9 mouse cellular contexts compared by ENCODE assay signal in the genomic region with DNA sequence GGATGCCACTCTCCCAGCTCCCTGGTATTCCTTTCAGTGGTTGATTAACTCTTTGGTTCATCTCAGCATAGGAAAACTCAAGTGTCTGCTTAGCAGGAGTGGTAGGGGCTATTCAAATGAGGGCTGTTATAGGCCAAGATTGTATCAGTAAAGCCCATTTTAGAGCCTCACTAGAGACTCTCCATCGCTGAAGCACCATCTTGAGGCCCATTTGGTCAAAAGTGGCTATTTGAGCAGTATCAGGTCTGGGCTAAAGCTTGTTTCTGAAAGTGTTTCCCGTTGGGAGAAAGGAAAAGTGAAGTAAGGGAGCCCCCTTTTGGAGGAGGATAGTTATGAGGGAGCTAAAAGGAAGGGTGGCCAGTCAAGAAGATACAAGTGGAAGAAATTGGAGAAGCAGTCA.
DNase-seq lines count a peak whose midpoint lies in the region; ATAC-seq and TF ChIP-seq lines count a peak whose summit lies in the region.
"Had no signal": no experiment of that assay in that cellular context is flagged by ENCODE, and none has a peak within 500 bp of the region (broad histone marks: within the 10 kb centered on the region; RNA-seq: fewer than 3 reads in every experiment).

No protein-coding gene starts in this region.

- no peak for ATAC-seq in megakaryocyte, adult 5-6 weeks (ENCODE audit: poor library complexity, severe bottlenecking)

- no peaks in the 10 kb centered on the region for H3K36me3 ChIP-seq in CH12.LX (replicated peaks in 1 of 2; ENCODE audit: control insufficient read depth in 1 of 2, insufficient read depth in 1 of 2, low read length in 1 of 2)
- H3K36me3 ChIP-seq: heart, embryonic 15.5 days had no signal

- no peaks in the 10 kb centered on the region for H3K4me1 ChIP-seq in CH12.LX (ENCODE audit: control insufficient read depth in 1 of 2, insufficient read depth in 2 of 2)
- H3K4me1 ChIP-seq: heart, embryonic 15.5 days had no signal

- no peak for TF ChIP-seq EP300 in CH12.LX (IDR thresholded peaks at IDR 0.05; ENCODE audit: low read length)

- H3K4me3 ChIP-seq in CH12.LX (replicated peaks in 1 of 3; ENCODE audit: low read depth in 2 of 3, low read length in 2 of 3, poor library complexity in 1 of 3): no peak overlapping the region
- H3K4me3 ChIP-seq: heart, embryonic 15.5 days had no signal

- in situ Hi-C loops in CH12.LX (cut with MboI; ENCODE audit: low pct_ligation_motif_present, low pct_unique_long_range_greater_than_20kb, low sequenced_read_pairs): no loop called here

- H3K9me3 ChIP-seq in CH12.LX (replicated peaks; ENCODE audit: low read length): no peaks in the 10 kb centered on the region
- H3K9me3 ChIP-seq: heart, embryonic 15.5 days had no signal

- H3K27me3 ChIP-seq in CH12.LX (replicated peaks): no peaks in the 10 kb centered on the region
- H3K27me3 ChIP-seq: heart, embryonic 15.5 days had no signal

- H3K9ac ChIP-seq in CH12.LX (ENCODE audit: insufficient read depth, low read depth): no peak overlapping the region
- H3K9ac ChIP-seq: heart, embryonic 15.5 days had no signal

- peak in 1 of 2 experiments; percentile 57; a peak in 2 of 4 replicates for TF ChIP-seq CTCF in CH12.LX (conservative IDR thresholded peaks at IDR 0.05 in 1 of 2, IDR thresholded peaks at IDR 0.05 in 1 of 2; ENCODE audit: low read depth in 2 of 2, low read length in 2 of 2)

- intact Hi-C loops in heart, postnatal 10 days (cut with DNase I): loop anchor here (1.0 kb wide), 1 partner anchor 287 kb away; no protein-coding TSS in a partner anchor
- intact Hi-C loops in heart, postnatal 25 days (cut with DNase I): loop anchor here (5.0 kb wide), 1 partner anchor 288 kb away; no protein-coding TSS in a partner anchor

- no peak overlapping the region for H3K4me2 ChIP-seq in CH12.LX (ENCODE audit: insufficient read depth, low read depth, poor library complexity, severe bottlenecking)
- H3K4me2 ChIP-seq: heart, embryonic 15.5 days had no signal

- TF ChIP-seq POLR2A in CH12.LX (IDR thresholded peaks at IDR 0.05; ENCODE audit: low read depth, low read length): no peak

- H3K27ac ChIP-seq in CH12.LX (ENCODE audit: insufficient read depth, low read depth): no peak overlapping the region
- H3K27ac ChIP-seq: heart, embryonic 15.5 days had no signal

- peak; percentile 59 for TF ChIP-seq RAD21 in CH12.LX (IDR thresholded peaks at IDR 0.05; ENCODE audit: low read depth, low read length)

- H3K79me2 ChIP-seq in CH12.LX (replicated peaks; ENCODE audit: control insufficient read depth, extremely low read depth, insufficient read depth, poor library complexity, severe bottlenecking): no peaks in the 10 kb centered on the region

- peak; percentile 17 to 52 for DNase-seq in heart, postnatal 10 days
- DNase-seq in heart, postnatal 25 days (ENCODE audit: low spot score): no peak
- DNase-seq in CH12.LX (ENCODE audit: extremely low read depth): peak; percentile 13
- peak; percentile 46 to 55 for DNase-seq in cerebellum, adult 18-20 months
- DNase-seq in frontal cortex, postnatal 36 days (ENCODE audit: low spot score in 2 of 2): peak; percentile 9 to 52
- peak; percentile 16 for DNase-seq in lung, postnatal 36 days
- DNase-seq in yolk sac, embryonic 10.5 days (ENCODE audit: low spot score): no peak

- dilution Hi-C loops in CH12.LX (cut with MboI; ENCODE audit: extremely low pct_ligation_motif_present, extremely low pct_unique_long_range_greater_than_20kb, low sequenced_read_pairs): no loop called here

TF ChIP-seq in CH12.LX, 34 proteins besides CTCF, POLR2A, EP300 and RAD21:
- TF ChIP-seq ZKSCAN1 (IDR thresholded peaks at IDR 0.05; ENCODE audit: borderline replicate concordance, low read depth, low read length) (no peak), MAZ (IDR thresholded peaks at IDR 0.05; ENCODE audit: low read depth, low read length) (no peak), SIN3A (IDR thresholded peaks at IDR 0.05; ENCODE audit: low read length) (no peak), UBTF (IDR thresholded peaks at IDR 0.05; ENCODE audit: low read depth, low read length) (no peak), PAX5 (IDR thresholded peaks at IDR 0.05; ENCODE audit: low read length) (no peak), NELFE (IDR thresholded peaks at IDR 0.05; ENCODE audit: low read depth, low read length) (no peak), CHD2 (IDR thresholded peaks at IDR 0.05; ENCODE audit: low read length) (no peak), RCOR1 (conservative IDR thresholded peaks at IDR 0.05; ENCODE audit: low read depth, low read length) (no peak), BHLHE40 (IDR thresholded peaks at IDR 0.05; ENCODE audit: low read depth, low read length) (no peak), ZC3H11A (IDR thresholded peaks at IDR 0.05; ENCODE audit: low read depth, low read length) (no peak), NRF1 (IDR thresholded peaks at IDR 0.05; ENCODE audit: low read depth, low read length) (no peak), TCF12 (IDR thresholded peaks at IDR 0.05; ENCODE audit: low read depth, low read length) (no peak), MEF2A (IDR thresholded peaks at IDR 0.05; ENCODE audit: borderline replicate concordance, low read depth, low read length) (no peak), HCFC1 (IDR thresholded peaks at IDR 0.05; ENCODE audit: low read depth, low read length) (no peak), ELF1 (IDR thresholded peaks at IDR 0.05; ENCODE audit: low read depth, low read length) (no peak)

Comparison
In these comparisons a context has a peak if more than half of its experiments do, and no peak if none do; other contexts are left out.
1. DNase-seq: peak in heart, postnatal 10 days (2 of 2), CH12.LX (single experiment), cerebellum, adult 18-20 months (2 of 2), frontal cortex, postnatal 36 days (2 of 2) and lung, postnatal 36 days (single experiment); none in heart, postnatal 25 days (single experiment) and yolk sac, embryonic 10.5 days (single experiment).